Mouse (Mus musculus): ENCODE measurements around the gene Ssr4. TPM values are rescaled to one million over a fixed set of nuclear protein-coding genes. Genes with fewer than 3 reads are reported as not detected.

Ssr4 gene
- total RNA-seq, 4 experiments from 2014 or later: 90.7 to 130 (median 99.7) TPM

GRCm38 (mm10) chrX:73805814-73806213 is 19.0 kb downstream of the Ssr4 start:
- no peak for DNase-seq (ENCODE audit: low spot score in 2 of 2)

GRCm38 (mm10) chrX:73815072-73815471 is 28.2 kb downstream of the Ssr4 start:
- DNase-seq (ENCODE audit: low spot score in 2 of 2): no peak

GRCm38 (mm10) chrX:73816596-73817314 is 29.9 kb downstream of the Ssr4 start:
- DNase-seq (ENCODE audit: low spot score in 2 of 2): no peak

- no peak for DNase-seq (ENCODE audit: low spot score in 2 of 2)
Measured at GRCm38 (mm10) chrX:73823747-73824146, 36.9 kb downstream of the Ssr4 start.

GRCm38 (mm10) chrX:73824185-73825151 is 37.6 kb downstream of the Ssr4 start, which contains the start of gene Pdzd4:
Pdzd4 (minus strand) TSS chrX:73824969.
- peak in 1 of 2 experiments; percentile 37 for DNase-seq (ENCODE audit: low spot score in 2 of 2)

GRCm38 (mm10) chrX:73835731-73836130 is 48.9 kb downstream of the Ssr4 start:
- DNase-seq (ENCODE audit: low spot score in 2 of 2): no peak

- no peak for DNase-seq (ENCODE audit: low spot score in 2 of 2)
Measured at GRCm38 (mm10) chrX:73836691-73837090, 49.9 kb downstream of the Ssr4 start.

Other genes starting within 250 kb of the Ssr4 start
- under 1 TPM; 0.42 to 0.87 (median 0.82) TPM for gene Dusp9, start 147.6 kb upstream of the Ssr4 start, total RNA-seq (2022)
- 100 to 1,000 TPM in 1 of 4 experiments, 10 to 100 TPM in 3; 83.1 to 100 (median 96.2) TPM for gene Pnck, start 126.9 kb upstream of the Ssr4 start, total RNA-seq (2022)
- gene Slc6a8, start 113.9 kb upstream of the Ssr4 start, total RNA-seq (2022): 100 to 1,000 TPM; 103 to 124 (median 111) TPM
- 100 to 1,000 TPM in 1 of 4 experiments, 10 to 100 TPM in 3; 91.3 to 100 (median 95.9) TPM for gene Bcap31, start 70.9 kb upstream of the Ssr4 start, total RNA-seq (2022)
- gene Abcd1, start 70.4 kb upstream of the Ssr4 start, total RNA-seq (2022): 10 to 100 TPM; 10.8 to 13.3 (median 12.1) TPM
- gene Plxnb3, start 29.9 kb upstream of the Ssr4 start, total RNA-seq (2022): 10 to 100 TPM; 12.1 to 13.3 (median 12.8) TPM
- gene Srpk3, start 12.6 kb upstream of the Ssr4 start, total RNA-seq (2022): 10 to 100 TPM in 2 of 4 experiments, 1 to 10 TPM in 2; 7.5 to 11.3 (median 9.3) TPM
- 100 to 1,000 TPM; 192 to 222 (median 206) TPM for gene Idh3g, start 131 bp upstream of the Ssr4 start, total RNA-seq (2022)
- gene Pdzd4, start 37.9 kb downstream of the Ssr4 start, total RNA-seq (2022): 100 to 1,000 TPM; 105 to 117 (median 113) TPM
- gene Avpr2, start 105.1 kb downstream of the Ssr4 start, total RNA-seq (2022): not detected
- gene L1cam, start 109.1 kb downstream of the Ssr4 start, total RNA-seq (2022): 100 to 1,000 TPM; 147 to 158 (median 153) TPM
- 1 to 10 TPM; 4.3 to 5.1 (median 4.7) TPM for gene Arhgap4, start 134.8 kb downstream of the Ssr4 start, total RNA-seq (2022)
- 10 to 100 TPM; 47.7 to 62.7 (median 57.0) TPM for gene Naa10, start 134.9 kb downstream of the Ssr4 start, total RNA-seq (2022)
- 10 to 100 TPM in 1 of 4 experiments, 1 to 10 TPM in 3; 5.3 to 15.8 (median 7.5) TPM for gene Renbp, start 143.8 kb downstream of the Ssr4 start, total RNA-seq (2022)
- 10 to 100 TPM; 67.9 to 78.7 (median 72.5) TPM for gene Hcfc1, start 179.3 kb downstream of the Ssr4 start, total RNA-seq (2022)
- gene Irak1, start 236.9 kb downstream of the Ssr4 start, total RNA-seq (2022): 10 to 100 TPM; 54.0 to 61.3 (median 54.2) TPM

All from left cerebral cortex, adult 8-10 months (tissue).